Mouse (Mus musculus) embryonic fibroblast, embryonic 13.5 days (primary cell): ENCODE measurements around the gene Gm4491.

ENCODE experiments used
- CTCF ChIP-seq: IDR thresholded peaks from 2 replicates; pipeline ENCODE4 v1.5.1; 2011; ENCODE audit warnings: mild to moderate bottlenecking, control low read depth, low read length, moderate library complexity, borderline replicate concordance; ENCODE audit not compliant: insufficient read depth
- POLR2A ChIP-seq: IDR thresholded peaks from 2 replicates; pipeline ENCODE4 v1.6.1; 2011; ENCODE audit warnings: low read depth, mild to moderate bottlenecking, control low read depth, low read length, moderate library complexity

GRCm38 (mm10) chr14:57095855-57096254 is 19.8 kb downstream of the Gm4491 start:
- TF ChIP-seq CTCF = no peak
- TF ChIP-seq POLR2A = no peak
